ENCODE assay signal across 1 mouse cellular context in the genomic region with DNA sequence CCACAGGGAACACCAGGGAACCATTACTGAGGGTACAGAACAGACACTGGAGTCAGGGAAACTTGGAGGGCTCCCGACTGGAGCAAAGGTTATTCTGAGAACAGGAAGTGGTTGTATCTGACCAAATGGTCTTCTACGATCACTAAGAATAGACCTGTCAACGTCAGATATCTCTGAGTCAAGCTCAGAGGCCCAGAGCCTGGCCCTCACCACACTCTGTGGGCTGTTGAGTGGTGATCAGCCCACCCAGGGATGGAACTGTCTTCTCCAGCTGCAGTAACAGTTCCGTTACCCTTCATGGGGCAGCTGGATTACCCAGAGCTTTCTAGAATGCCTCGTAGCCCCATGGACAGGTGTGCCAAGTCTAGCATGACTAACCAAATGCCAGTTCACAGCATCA.
TF ChIP-seq lines count a peak whose summit lies in the region.

No protein-coding gene starts in this region.

TF ChIP-seq in CH12.LX, 34 proteins besides CTCF, POLR2A, EP300 and RAD21:
- 0 out of 2 replicates have a peak, but pooled peaks have one; percentile 34 for TF ChIP-seq MAFK (IDR thresholded peaks at IDR 0.05; ENCODE audit: insufficient replicate concordance, low read length)
- no peak for TF ChIP-seq UBTF (IDR thresholded peaks at IDR 0.05; ENCODE audit: low read depth, low read length)
- no peak for TF ChIP-seq ZKSCAN1 (IDR thresholded peaks at IDR 0.05; ENCODE audit: borderline replicate concordance, low read depth, low read length)
- no peak for TF ChIP-seq ZNF384 (IDR thresholded peaks at IDR 0.05; ENCODE audit: low read depth, low read length)
- TF ChIP-seq JUN (IDR thresholded peaks at IDR 0.05; ENCODE audit: insufficient read depth, low read depth, low read length), result no peak
- no peak for TF ChIP-seq CHD1 (IDR thresholded peaks at IDR 0.05; ENCODE audit: low read depth, low read length)
- TF ChIP-seq E2F4 (IDR thresholded peaks at IDR 0.05; ENCODE audit: insufficient replicate concordance, low read depth, low read length), result no peak
- TF ChIP-seq USF2 (conservative IDR thresholded peaks at IDR 0.05; ENCODE audit: low read depth, low read length), result no peak
- no peak for TF ChIP-seq SIN3A (IDR thresholded peaks at IDR 0.05; ENCODE audit: low read length)
- TF ChIP-seq TCF12 (IDR thresholded peaks at IDR 0.05; ENCODE audit: low read depth, low read length), result peak; percentile 77
- no peak for TF ChIP-seq PAX5 (IDR thresholded peaks at IDR 0.05; ENCODE audit: low read length)
- 0 out of 2 replicates have a peak, but pooled peaks have one; percentile 11 for TF ChIP-seq CHD2 (IDR thresholded peaks at IDR 0.05; ENCODE audit: low read length)
- TF ChIP-seq MAZ (IDR thresholded peaks at IDR 0.05; ENCODE audit: low read depth, low read length), result 0 out of 2 replicates have a peak, but pooled peaks have one; percentile 61
- peak; percentile 58; the same call in 1 of the 2 replicates for TF ChIP-seq RCOR1 (conservative IDR thresholded peaks at IDR 0.05; ENCODE audit: low read depth, low read length)
- no peak for TF ChIP-seq NRF1 (IDR thresholded peaks at IDR 0.05; ENCODE audit: low read depth, low read length)
- 0 out of 2 replicates have a peak, but pooled peaks have one; percentile 11 for TF ChIP-seq ELF1 (IDR thresholded peaks at IDR 0.05; ENCODE audit: low read depth, low read length)
- TF ChIP-seq GABPA (IDR thresholded peaks at IDR 0.05; ENCODE audit: insufficient replicate concordance, low read depth, low read length), result no peak
- TF ChIP-seq KAT2A (IDR thresholded peaks at IDR 0.05; ENCODE audit: insufficient replicate concordance, low read length), result no peak
- TF ChIP-seq BHLHE40 (IDR thresholded peaks at IDR 0.05; ENCODE audit: low read depth, low read length), result 0 out of 2 replicates have a peak, but pooled peaks have one; percentile 51
- no peak for TF ChIP-seq ZC3H11A (IDR thresholded peaks at IDR 0.05; ENCODE audit: low read depth, low read length)
- TF ChIP-seq POLR2AphosphoS2 (IDR thresholded peaks at IDR 0.05; ENCODE audit: low read depth, low read length), result no peak
- no peak for TF ChIP-seq ZMIZ1 (IDR thresholded peaks at IDR 0.05; ENCODE audit: low read depth, low read length)
- no peak for TF ChIP-seq MXI1 (IDR thresholded peaks at IDR 0.05; ENCODE audit: low read depth, low read length)
- no peak for TF ChIP-seq HCFC1 (IDR thresholded peaks at IDR 0.05; ENCODE audit: low read depth, low read length)
- no peak for TF ChIP-seq USF1 (IDR thresholded peaks at IDR 0.05; ENCODE audit: low read depth, low read length)
- TF ChIP-seq MYC (IDR thresholded peaks at IDR 0.05; ENCODE audit: low read depth, low read length), result 0 out of 2 replicates have a peak, but pooled peaks have one; percentile 21
- TF ChIP-seq MEF2A (IDR thresholded peaks at IDR 0.05; ENCODE audit: borderline replicate concordance, low read depth, low read length), result peak; percentile 82
- peak; percentile 80 for TF ChIP-seq ETS1 (conservative IDR thresholded peaks at IDR 0.05; ENCODE audit: low read depth, low read length)
- no peak for TF ChIP-seq SMC3 (IDR thresholded peaks at IDR 0.05; ENCODE audit: low read depth, low read length)
- TF ChIP-seq MAX (IDR thresholded peaks at IDR 0.05; ENCODE audit: low read length), result 0 out of 2 replicates have a peak, but pooled peaks have one; percentile 34
- no peak for TF ChIP-seq JUND (conservative IDR thresholded peaks at IDR 0.05; ENCODE audit: low read depth, low read length)
- TF ChIP-seq NELFE (IDR thresholded peaks at IDR 0.05; ENCODE audit: low read depth, low read length), result no peak
- peak; percentile 43 for TF ChIP-seq IRF4 (IDR thresholded peaks at IDR 0.05; ENCODE audit: low read depth, low read length)
- TF ChIP-seq TBP (conservative IDR thresholded peaks at IDR 0.05; ENCODE audit: low read depth, low read length), result no peak
